Mouse (Mus musculus) frontal cortex, postnatal 25 days (tissue): ENCODE measurements at regions not wholly inside any gene's neighbourhood (a gene's known extent, or its start where the extent isn't known, plus 50 kb on each side); places are given as distances from the start of the nearest gene placed in this dataset.

Experiments
- DNase-seq, 2 experiments: peaks; one replicate each; pipeline ENCODE4 v3.0.0; 2022; ENCODE audit warnings: low spot score in 2 of 2

GRCm38 (mm10) chr14:72371702-72372277 lies 119.8 kb downstream of the Gm9195 start:
- peak; percentile 83 to 84 for DNase-seq

GRCm38 (mm10) chr14:72360829-72361520 lies 130.7 kb downstream of the Gm9195 start:
- DNase-seq: no peak

- DNase-seq: no peak
Observed at GRCm38 (mm10) chr14:72360181-72360580, 131.5 kb downstream of the Gm9195 start.

GRCm38 (mm10) chr14:72357915-72358314 lies 133.7 kb downstream of the Gm9195 start:
- no peak for DNase-seq

GRCm38 (mm10) chr14:72342181-72342580 lies 149.5 kb downstream of the Gm9195 start:
- DNase-seq: no peak

- DNase-seq: no peak
Observed at GRCm38 (mm10) chr14:72341590-72342154, 150.0 kb downstream of the Gm9195 start.

GRCm38 (mm10) chr14:72338046-72338445 lies 153.6 kb downstream of the Gm9195 start:
- DNase-seq: no peak

- DNase-seq: no peak
Observed at GRCm38 (mm10) chr14:72303856-72304255, 187.8 kb downstream of the Gm9195 start.

- peak; percentile 29 to 51 for DNase-seq
Observed at GRCm38 (mm10) chr14:72300026-72300425, 191.6 kb downstream of the Gm9195 start.

GRCm38 (mm10) chr14:72294631-72295030 lies 197.0 kb downstream of the Gm9195 start:
- no peak for DNase-seq

GRCm38 (mm10) chr14:72293677-72294387 lies 197.8 kb downstream of the Gm9195 start:
- DNase-seq: peak in 1 of 2 experiments; percentile 9

GRCm38 (mm10) chr14:72292656-72293299 lies 198.9 kb downstream of the Gm9195 start:
- DNase-seq: no peak

GRCm38 (mm10) chr14:72277309-72277708 lies 214.3 kb downstream of the Gm9195 start:
- no peak for DNase-seq

GRCm38 (mm10) chr14:72259255-72259654 lies 232.4 kb downstream of the Gm9195 start:
- DNase-seq: no peak

GRCm38 (mm10) chr14:72241872-72242271 lies 249.8 kb downstream of the Gm9195 start:
- DNase-seq: no peak

GRCm38 (mm10) chr14:72240272-72240671 lies 251.4 kb downstream of the Gm9195 start:
- DNase-seq: no peak

- no peak for DNase-seq
Observed at GRCm38 (mm10) chr14:72238344-72238743, 253.3 kb downstream of the Gm9195 start.

- no peak for DNase-seq
Observed at GRCm38 (mm10) chr14:72234234-72235075, 257.2 kb downstream of the Gm9195 start.

GRCm38 (mm10) chr14:72227853-72228252 lies 263.8 kb downstream of the Gm9195 start:
- DNase-seq: no peak

GRCm38 (mm10) chr14:72227441-72227840 lies 264.2 kb downstream of the Gm9195 start:
- DNase-seq: no peak

GRCm38 (mm10) chr14:72226946-72227345 lies 264.7 kb downstream of the Gm9195 start:
- DNase-seq: no peak
